Mouse (Mus musculus) testis, adult 2 months (tissue): Measurements from ENCODE around the gene Pcdh10.

ENCODE experiments used
- CTCF ChIP-seq: fragments of 200-500 bp; IDR thresholded peaks from 2 replicates; pipeline ENCODE4 v1.5.1; 2012; ENCODE audit warnings: low read depth, mild to moderate bottlenecking, inconsistent platforms, low read length, moderate library complexity; ENCODE audit not compliant: control insufficient read depth, insufficient read depth, insufficient replicate concordance
- POLR2A ChIP-seq: fragments of 200-500 bp; IDR thresholded peaks from 2 replicates; pipeline ENCODE4 v1.6.1; 2012; ENCODE audit warnings: low read depth, mild to moderate bottlenecking, inconsistent platforms, low read length, moderate library complexity; ENCODE audit not compliant: control insufficient read depth

DNA sequence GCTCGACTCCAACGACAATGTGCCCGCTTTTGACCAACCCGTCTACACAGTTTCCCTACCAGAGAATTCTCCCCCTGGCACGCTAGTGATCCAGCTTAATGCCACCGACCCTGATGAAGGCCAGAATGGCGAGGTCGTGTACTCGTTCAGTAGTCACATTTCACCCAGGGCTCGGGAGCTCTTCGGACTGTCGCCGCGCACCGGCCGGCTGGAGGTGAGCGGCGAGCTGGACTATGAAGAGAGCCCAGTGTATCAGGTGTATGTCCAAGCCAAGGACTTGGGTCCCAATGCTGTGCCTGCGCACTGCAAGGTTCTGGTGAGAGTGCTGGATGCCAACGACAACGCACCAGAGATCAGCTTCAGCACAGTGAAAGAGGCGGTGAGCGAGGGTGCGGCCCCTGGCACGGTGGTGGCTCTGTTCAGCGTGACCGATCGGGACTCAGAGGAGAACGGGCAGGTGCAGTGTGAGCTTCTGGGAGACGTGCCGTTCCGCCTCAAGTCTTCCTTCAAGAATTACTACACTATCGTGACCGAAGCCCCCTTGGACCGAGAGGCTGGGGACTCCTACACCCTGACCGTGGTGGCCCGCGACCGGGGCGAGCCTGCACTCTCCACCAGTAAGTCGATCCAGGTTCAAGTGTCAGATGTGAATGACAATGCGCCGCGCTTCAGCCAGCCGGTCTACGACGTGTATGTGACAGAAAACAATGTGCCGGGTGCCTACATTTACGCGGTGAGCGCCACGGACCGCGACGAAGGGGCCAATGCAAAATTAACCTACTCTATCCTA lies 2.0 kb downstream of the Pcdh10 start:
- no peak for TF ChIP-seq CTCF
- TF ChIP-seq POLR2A = no peak
